Mouse (Mus musculus) 416B (cell line): ENCODE data around the gene Theg.

ENCODE experiments used
- DNase-seq: peaks from one replicate; pipeline ENCODE4 v3.0.0; 2011; ENCODE audit warnings: low read depth

Theg gene

GRCm38 (mm10) chr10:79587061-79587751 is at the start of gene Theg:
Gene Theg (minus strand): TSS chr10:79587331.
- DNase-seq, result no peak

GRCm38 (mm10) chr10:79636287-79636686 is 49.2 kb upstream of the Theg start:
- DNase-seq, result no peak

- DNase-seq, result peak; percentile 70
Measured at GRCm38 (mm10) chr10:79633006-79633777, 46.1 kb upstream of the Theg start.

- no peak for DNase-seq
Measured at GRCm38 (mm10) chr10:79631432-79631831, 44.3 kb upstream of the Theg start.

GRCm38 (mm10) chr10:79628377-79628776 is 41.2 kb upstream of the Theg start:
- no peak for DNase-seq

- DNase-seq, result no peak
Measured at GRCm38 (mm10) chr10:79626156-79626555, 39.0 kb upstream of the Theg start.

GRCm38 (mm10) chr10:79625398-79625797 is 38.3 kb upstream of the Theg start:
- no peak for DNase-seq

GRCm38 (mm10) chr10:79623950-79624349 is 36.8 kb upstream of the Theg start:
- DNase-seq, result no peak

GRCm38 (mm10) chr10:79616376-79616775 is 29.2 kb upstream of the Theg start:
- no peak for DNase-seq

- no peak for DNase-seq
Measured at GRCm38 (mm10) chr10:79615860-79616259, 28.7 kb upstream of the Theg start.

- DNase-seq, result no peak
Measured at GRCm38 (mm10) chr10:79614305-79614643, 27.1 kb upstream of the Theg start.

GRCm38 (mm10) chr10:79613578-79614304 is 26.6 kb upstream of the Theg start, which contains the start of gene C2cd4c:
Gene C2cd4c (minus strand): TSS chr10:79614025.
- no peak for DNase-seq

- no peak for DNase-seq
Measured at GRCm38 (mm10) chr10:79612192-79613135, 25.3 kb upstream of the Theg start.

- DNase-seq, result no peak
Measured at GRCm38 (mm10) chr10:79611296-79611695, 24.2 kb upstream of the Theg start.

- no peak for DNase-seq
Measured at GRCm38 (mm10) chr10:79609276-79609675, 22.1 kb upstream of the Theg start.

GRCm38 (mm10) chr10:79607892-79608291 is 20.8 kb upstream of the Theg start:
- DNase-seq, result no peak

GRCm38 (mm10) chr10:79606537-79606936 is 19.4 kb upstream of the Theg start:
- DNase-seq, result no peak

- no peak for DNase-seq
Measured at GRCm38 (mm10) chr10:79597936-79598230, 10.8 kb upstream of the Theg start.

GRCm38 (mm10) chr10:79597051-79597935 is 10.2 kb upstream of the Theg start:
- DNase-seq, result no peak

- DNase-seq, result no peak
Measured at GRCm38 (mm10) chr10:79595590-79595929, 8.4 kb upstream of the Theg start.
